Mouse (Mus musculus) heart, adult 2 months (tissue): ENCODE measurements around the gene Mapk13.

ENCODE experiments used
- CTCF ChIP-seq: fragments of 200-600 bp; IDR thresholded peaks from 2 replicates; pipeline ENCODE4 v1.8.1; 2022; ENCODE audit warnings: antibody characterized with exemption, mild to moderate bottlenecking, moderate library complexity
- POLR2A ChIP-seq: fragments of 200-500 bp; IDR thresholded peaks from 2 replicates; pipeline ENCODE4 v1.6.1; 2011; ENCODE audit warnings: mild to moderate bottlenecking, low read depth, low read length, control low read depth; ENCODE audit not compliant: insufficient read depth

GRCm38 (mm10) chr17:28787507-28787906 lies 18.4 kb downstream of the Mapk13 start:
- TF ChIP-seq CTCF (no peak), POLR2A (no peak)
